Mouse (Mus musculus) MEL (cell line): ENCODE results near the gene Spib. TPM values are rescaled to one million over a fixed set of nuclear protein-coding genes. Genes with fewer than 3 reads are reported as not detected.

Experiments used
- DNase-seq: peaks from one replicate; pipeline ENCODE4 v3.0.0; 2011; ENCODE audit warnings: low read depth, low spot score
- H3K27ac ChIP-seq: 2 replicates; pipeline ENCODE4 v1.5.1; 2012; ENCODE audit warnings: low read depth, mild to moderate bottlenecking, control low read depth, low read length, moderate library complexity; ENCODE audit not compliant: control insufficient read depth
- H3K27me3 ChIP-seq, 2 experiments: fragments of 150-350 bp in 1 of 2; sonication (generic) in 1 of 2; 2 replicates each; pipeline ENCODE4 v1.6.1; 2012; ENCODE audit warnings: low read length in 2 of 2, mild to moderate bottlenecking in 2 of 2, improper control_type of control experiment in 1 of 2, moderate library complexity in 1 of 2; ENCODE audit not compliant: insufficient read depth in 2 of 2, control insufficient read depth in 1 of 2
- H3K36me3 ChIP-seq, 2 experiments: 2 replicates each; pipeline ENCODE4 v1.6.1; 2012 to 2014; ENCODE audit warnings: low read length in 2 of 2, improper control_type of control experiment in 1 of 2, inconsistent platforms in 1 of 2, mild to moderate bottlenecking in 1 of 2; ENCODE audit not compliant: insufficient read depth in 2 of 2, control insufficient read depth in 1 of 2
- H3K4me1 ChIP-seq, 2 experiments: fragments of 150-350 bp in 1 of 2; sonication (generic) in 1 of 2; 2 replicates each; pipeline ENCODE4 v1.6.1; 2012; ENCODE audit warnings: low read length in 2 of 2, improper control_type of control experiment in 1 of 2, mild to moderate bottlenecking in 1 of 2; ENCODE audit not compliant: insufficient read depth in 2 of 2, control insufficient read depth in 1 of 2
- H3K4me3 ChIP-seq, 2 experiments: fragments of 150-350 bp in 1 of 2; sonication (generic) in 1 of 2; 2 replicates each; pipeline ENCODE4 v1.5.1; 2012; ENCODE audit warnings: low read depth in 2 of 2, low read length in 2 of 2, mild to moderate bottlenecking in 2 of 2, moderate library complexity in 2 of 2, control low read depth in 1 of 2, improper control_type of control experiment in 1 of 2; ENCODE audit not compliant: control insufficient read depth in 1 of 2, insufficient read depth in 1 of 2
- H3K79me2 ChIP-seq: 2 replicates; pipeline ENCODE4 v1.6.1; 2012; ENCODE audit warnings: mild to moderate bottlenecking, low read length, moderate library complexity; ENCODE audit not compliant: control insufficient read depth, poor library complexity, insufficient read depth
- H3K9ac ChIP-seq: 2 replicates; pipeline ENCODE4 v1.6.1; 2012; ENCODE audit warnings: low read depth, mild to moderate bottlenecking, control low read depth, low read length, moderate library complexity; ENCODE audit not compliant: control insufficient read depth, poor library complexity, severe bottlenecking
- H3K9me3 ChIP-seq: fragments of 150-350 bp; sonication (generic); replicated peaks from 2 replicates; pipeline ENCODE4 v1.6.1; 2012; ENCODE audit warnings: mild to moderate bottlenecking, low read length, improper control_type of control experiment, moderate library complexity; ENCODE audit not compliant: insufficient read depth
- BHLHE40 ChIP-seq: IDR thresholded peaks from 2 replicates; pipeline ENCODE4 v1.6.1; 2012; ENCODE audit warnings: low read depth, mild to moderate bottlenecking, inconsistent platforms, low read length, improper control_type of control experiment, borderline replicate concordance
- CHD2 ChIP-seq: IDR thresholded peaks from 2 replicates; pipeline ENCODE4 v1.6.1; 2011; ENCODE audit warnings: low read length, improper control_type of control experiment
- CTCF ChIP-seq, 3 experiments: IDR thresholded peaks in 2 of 3; conservative IDR thresholded peaks in 1 of 3; 2 replicates each; pipeline ENCODE4 v1.5.1; 2011 to 2012; ENCODE audit warnings: low read length in 3 of 3, low read depth in 2 of 3, mild to moderate bottlenecking in 2 of 3, improper control_type of control experiment in 1 of 3, inconsistent platforms in 1 of 3, mixed read lengths in 1 of 3, moderate library complexity in 1 of 3; ENCODE audit not compliant: control insufficient read depth in 1 of 3, insufficient read depth in 1 of 3, poor library complexity in 1 of 3, severe bottlenecking in 1 of 3
- E2F4 ChIP-seq: IDR thresholded peaks from 2 replicates; pipeline ENCODE4 v1.6.1; 2011; ENCODE audit warnings: low read depth, low read length, improper control_type of control experiment, borderline replicate concordance
- EP300 ChIP-seq, 2 experiments: IDR thresholded peaks; 2 replicates each; pipeline ENCODE4 v1.6.1; 2011; ENCODE audit warnings: improper control_type of control experiment in 2 of 2, low read length in 2 of 2, low read depth in 1 of 2, mild to moderate bottlenecking in 1 of 2
- GABPA ChIP-seq: IDR thresholded peaks from 2 replicates; pipeline ENCODE4 v1.6.1; 2012; ENCODE audit warnings: low read depth, mild to moderate bottlenecking, inconsistent platforms, low read length, improper control_type of control experiment, moderate library complexity
- GATA1 ChIP-seq: IDR thresholded peaks from 2 replicates; pipeline ENCODE4 v1.6.1; 2011; ENCODE audit warnings: low read depth, low read length, improper control_type of control experiment
- HCFC1 ChIP-seq: IDR thresholded peaks from 2 replicates; pipeline ENCODE4 v1.6.1; 2012; ENCODE audit warnings: low read depth, mild to moderate bottlenecking, inconsistent platforms, low read length, improper control_type of control experiment, moderate library complexity
- JUND ChIP-seq: IDR thresholded peaks from 2 replicates; pipeline ENCODE4 v1.6.1; 2011; ENCODE audit warnings: low read depth, mild to moderate bottlenecking, improper control_type of control experiment, low read length
- KAT2A ChIP-seq: conservative IDR thresholded peaks from 2 replicates; pipeline ENCODE4 v1.6.1; 2012; ENCODE audit warnings: low read depth, low read length, improper control_type of control experiment, inconsistent platforms
- MAFK ChIP-seq: IDR thresholded peaks from 2 replicates; pipeline ENCODE4 v1.6.1; 2011; ENCODE audit warnings: low read depth, mild to moderate bottlenecking, low read length, improper control_type of control experiment, borderline replicate concordance
- MAZ ChIP-seq: IDR thresholded peaks from 2 replicates; pipeline ENCODE4 v1.6.1; 2012; ENCODE audit warnings: low read depth, mild to moderate bottlenecking, inconsistent platforms, low read length, improper control_type of control experiment
- MEF2A ChIP-seq: IDR thresholded peaks from 2 replicates; pipeline ENCODE4 v1.6.1; 2014; ENCODE audit warnings: low read depth, mild to moderate bottlenecking, inconsistent platforms, low read length, improper control_type of control experiment; ENCODE audit not compliant: poor library complexity, insufficient replicate concordance, severe bottlenecking; ENCODE audit errors: extremely low read depth
- MYC ChIP-seq: IDR thresholded peaks from 2 replicates; pipeline ENCODE4 v1.6.1; 2011; ENCODE audit warnings: low read depth, mild to moderate bottlenecking, low read length, improper control_type of control experiment, moderate library complexity
- NELFE ChIP-seq: IDR thresholded peaks from 2 replicates; pipeline ENCODE4 v1.6.1; 2011; ENCODE audit warnings: low read depth, low read length, improper control_type of control experiment
- NRF1 ChIP-seq: IDR thresholded peaks from 2 replicates; pipeline ENCODE4 v1.6.1; 2014; ENCODE audit warnings: low read depth, mild to moderate bottlenecking, inconsistent platforms, low read length, improper control_type of control experiment, moderate library complexity; ENCODE audit not compliant: poor library complexity, insufficient read depth, severe bottlenecking
- POLR2A ChIP-seq, 2 experiments: IDR thresholded peaks; 2 replicates each; pipeline ENCODE4 v1.6.1; 2011 to 2012; ENCODE audit warnings: low read length in 2 of 2, mild to moderate bottlenecking in 2 of 2, control low read depth in 1 of 2, improper control_type of control experiment in 1 of 2, low read depth in 1 of 2, moderate library complexity in 1 of 2; ENCODE audit not compliant: control insufficient read depth in 1 of 2, insufficient read depth in 1 of 2, poor library complexity in 1 of 2
- POLR2AphosphoS2 ChIP-seq: IDR thresholded peaks from 2 replicates; pipeline ENCODE4 v1.6.1; 2011; ENCODE audit warnings: low read length, improper control_type of control experiment
- POLR2AphosphoS5 ChIP-seq: IDR thresholded peaks from 2 replicates; pipeline ENCODE4 v1.6.1; 2012; ENCODE audit warnings: low read depth, borderline replicate concordance, mild to moderate bottlenecking, inconsistent platforms, low read length, moderate library complexity, mixed read lengths
- RAD21 ChIP-seq: IDR thresholded peaks from 2 replicates; pipeline ENCODE4 v1.6.1; 2011; ENCODE audit warnings: mild to moderate bottlenecking, low read depth, low read length, improper control_type of control experiment
- SIN3A ChIP-seq: IDR thresholded peaks from 2 replicates; pipeline ENCODE4 v1.6.1; 2012; ENCODE audit warnings: low read length, improper control_type of control experiment, inconsistent platforms
- SMC3 ChIP-seq: IDR thresholded peaks from 2 replicates; pipeline ENCODE4 v1.6.1; 2011; ENCODE audit warnings: low read depth, low read length, improper control_type of control experiment
- TAL1 ChIP-seq: IDR thresholded peaks from 2 replicates; pipeline ENCODE4 v1.6.1; 2012; ENCODE audit warnings: mild to moderate bottlenecking, inconsistent platforms, low read length, moderate library complexity, mixed read lengths
- UBTF ChIP-seq: IDR thresholded peaks from 2 replicates; pipeline ENCODE4 v1.6.1; 2012; ENCODE audit warnings: low read depth, mild to moderate bottlenecking, inconsistent platforms, low read length, improper control_type of control experiment, moderate library complexity, borderline replicate concordance; ENCODE audit not compliant: insufficient read depth
- USF1 ChIP-seq: IDR thresholded peaks from 2 replicates; pipeline ENCODE4 v1.6.1; 2014; ENCODE audit warnings: low read depth, mild to moderate bottlenecking, inconsistent platforms, low read length, improper control_type of control experiment, moderate library complexity
- ZKSCAN1 ChIP-seq: IDR thresholded peaks from 2 replicates; pipeline ENCODE4 v1.6.1; 2012; ENCODE audit warnings: low read depth, mild to moderate bottlenecking, inconsistent platforms, low read length, improper control_type of control experiment, moderate library complexity
- ZMIZ1 ChIP-seq: IDR thresholded peaks from 2 replicates; pipeline ENCODE4 v1.6.1; 2012; ENCODE audit warnings: low read depth, mild to moderate bottlenecking, inconsistent platforms, low read length, improper control_type of control experiment, moderate library complexity
- ZNF384 ChIP-seq: IDR thresholded peaks from 2 replicates; pipeline ENCODE4 v1.6.1; 2012; ENCODE audit warnings: low read depth, mild to moderate bottlenecking, inconsistent platforms, low read length, improper control_type of control experiment
- polyA plus RNA-seq, 2 experiments: library from polyadenylated mRNA; stranded (reverse) in 1 of 2; unstranded in 1 of 2; fragments of >175 nt in 1 of 2; fragments of >200 nt in 1 of 2; gene quantifications; 2 replicates each; pipeline versions ENCODE4 v1.2.1 to v1.2.4; 2012; ENCODE audit warnings: low replicate concordance in 2 of 2, low read depth in 1 of 2; ENCODE audit not compliant: insufficient read length in 2 of 2, insufficient read depth in 1 of 2, missing spikeins in 1 of 2
- total RNA-seq: library from RNA; depleted of rRNA; stranded (reverse); fragments of 300-350 nt; gene quantifications from 2 replicates; pipeline ENCODE4 v1.2.3, GENCODE M21; 2012

The Spib gene
- total and polyA plus RNA-seq, 3 experiments: 0.04 to 0.13 TPM; not detected in 1

GRCm38 (mm10) chr7:44549621-44550408 lies 17.9 kb upstream of the Spib start:
- Histone ChIP-seq H3K36me3 (no peaks in the 10 kb centered on the region; a peak in 2 of 4 replicates), H3K4me1 (peaks cover 0 to 19% of the 10 kb centered on the region in 2 experiments; a peak in 3 of 4 replicates), H3K9me3 (no peaks in the 10 kb centered on the region), H3K27me3 (no peaks in the 10 kb centered on the region), H3K27ac (no peak overlapping the region), H3K9ac (no peak overlapping the region), H3K4me3 (no peak overlapping the region), H3K79me2 (peaks cover 31% of the 10 kb centered on the region)
- TF ChIP-seq ZKSCAN1 (no peak), SMC3 (no peak), GABPA (no peak), CHD2 (no peak), ZNF384 (no peak), EP300 (IDR thresholded peaks at IDR 0.05; ENCODE audit: low read depth in 1 of 2, low read length in 2 of 2) (no peak), MAFK (no peak), BHLHE40 (no peak), SIN3A (no peak), USF1 (no peak), CTCF (IDR thresholded peaks at IDR 0.05 in 2 of 3, conservative IDR thresholded peaks at IDR 0.05 in 1 of 3; ENCODE audit: control insufficient read depth in 1 of 3, insufficient read depth in 1 of 3, low read depth in 2 of 3, low read length in 3 of 3, poor library complexity in 1 of 3, severe bottlenecking in 1 of 3) (no peak), MYC (no peak)
- DNase-seq: no peak

- no peaks in the 10 kb centered on the region for H3K27me3 ChIP-seq
- peaks cover 32% of the 10 kb centered on the region for H3K79me2 ChIP-seq
- DNase-seq: peak; percentile 99
- H3K9me3 ChIP-seq: no peaks in the 10 kb centered on the region
- H3K9ac ChIP-seq: peak within 1 kb of the TSS; percentile 94
- H3K4me1 ChIP-seq: peaks cover 0 to 17% of the 10 kb centered on the region in 2 experiments; a peak in 3 of 4 replicates
- H3K27ac ChIP-seq: peak within 1 kb of the TSS; percentile 94
- no peaks in the 10 kb centered on the region; a peak in 2 of 4 replicates for H3K36me3 ChIP-seq
- H3K4me3 ChIP-seq: peak within 1 kb of the TSS; percentile 71 to 78
- TF ChIP-seq NRF1: peak; percentile 86
- no peak for TF ChIP-seq POLR2AphosphoS5
- no peak for TF ChIP-seq GATA1
- TF ChIP-seq ZKSCAN1: no peak
- TF ChIP-seq HCFC1: peak; percentile 82
- no peak; the same call in 1 of the 2 replicates for TF ChIP-seq NELFE
- no peak for TF ChIP-seq MEF2A
- peak; percentile 93 for TF ChIP-seq POLR2AphosphoS2
- TF ChIP-seq MYC: peak; percentile 28; the same call in 1 of the 2 replicates
- peak; percentile 67 to 85 for TF ChIP-seq POLR2A (IDR thresholded peaks at IDR 0.05; ENCODE audit: control insufficient read depth in 1 of 2, insufficient read depth in 1 of 2, low read depth in 1 of 2, low read length in 2 of 2, poor library complexity in 1 of 2)
- TF ChIP-seq TAL1: no peak
- TF ChIP-seq UBTF: no peak
- peak; percentile 64 for TF ChIP-seq RAD21
- TF ChIP-seq ZNF384: no peak
- no peak; the same call in 1 of the 2 replicates for TF ChIP-seq KAT2A
- TF ChIP-seq MAZ: peak; percentile 80; the same call in 1 of the 2 replicates
- TF ChIP-seq SMC3: peak; percentile 56
- no peak for TF ChIP-seq CHD2
- TF ChIP-seq USF1: peak; percentile 26; the same call in 1 of the 2 replicates
- TF ChIP-seq E2F4: peak; percentile 92; the same call in 1 of the 2 replicates
- 0 out of 2 replicates have a peak, but pooled peaks have one; percentile 25 for TF ChIP-seq ZMIZ1
- peak; percentile 60; the same call in 1 of the 2 replicates for TF ChIP-seq SIN3A
- TF ChIP-seq JUND: no peak
These were observed 16.7 kb upstream of the Spib start, which contains the start of gene Pold1 for GRCm38 (mm10) chr7:44548497-44549087. Pold1 (minus strand) TSS chr7:44548849.
